Mouse (Mus musculus): ENCODE measurements around the gene P2rx4.
"Not testable (repeated sequence)": the region's sequence is repeated elsewhere in the genome, so short reads cannot be mapped to it uniquely, and the experiment has no call there.

Gene P2rx4

GRCm38 (mm10) chr5:122707276-122708181 lies at the start of gene P2rx4:
Gene P2rx4 (plus strand): TSS chr5:122707544.
- peak; percentile 90 for DNase-seq

DNA sequence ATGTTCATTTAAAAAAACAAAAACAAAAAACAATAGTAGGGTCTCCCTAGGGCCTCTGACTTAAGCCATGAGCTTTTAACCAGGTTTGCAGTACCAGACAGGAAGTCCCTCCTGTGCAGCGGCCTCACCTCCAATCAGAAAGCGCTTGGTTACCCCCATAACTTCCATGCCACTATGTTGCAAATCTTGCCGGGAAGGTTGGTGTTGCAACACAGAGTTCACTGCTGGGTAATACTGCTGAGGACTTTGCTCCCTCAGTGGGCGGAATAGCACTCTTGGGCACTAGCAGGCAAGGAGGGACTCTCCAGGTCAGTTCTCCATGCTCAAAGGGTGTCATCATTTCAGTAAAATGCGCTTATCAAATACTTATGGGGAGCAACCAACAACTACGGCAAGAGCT lies 44.8 kb upstream of the P2rx4 start:
- no peak for DNase-seq

DNA sequence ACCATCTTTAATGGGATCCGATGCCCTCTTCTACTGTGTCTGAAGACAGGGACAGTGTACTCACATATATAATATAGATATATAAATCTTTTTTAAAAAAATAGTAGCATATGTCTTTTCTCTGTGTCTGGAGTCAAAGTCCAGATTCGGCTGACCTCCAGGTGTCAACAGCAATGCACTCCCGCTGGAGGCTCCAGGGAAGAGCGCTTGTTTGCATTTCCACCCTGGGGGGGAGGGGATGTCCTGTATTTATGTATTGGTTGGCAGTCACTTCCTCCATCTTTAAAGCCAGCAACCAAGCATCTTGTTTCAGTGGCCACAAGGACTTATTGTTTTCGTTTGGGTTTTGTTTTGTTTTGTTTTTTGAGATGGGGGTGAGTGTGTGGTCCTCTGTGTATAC lies 42.3 kb upstream of the P2rx4 start:
- DNase-seq: no peak

DNA sequence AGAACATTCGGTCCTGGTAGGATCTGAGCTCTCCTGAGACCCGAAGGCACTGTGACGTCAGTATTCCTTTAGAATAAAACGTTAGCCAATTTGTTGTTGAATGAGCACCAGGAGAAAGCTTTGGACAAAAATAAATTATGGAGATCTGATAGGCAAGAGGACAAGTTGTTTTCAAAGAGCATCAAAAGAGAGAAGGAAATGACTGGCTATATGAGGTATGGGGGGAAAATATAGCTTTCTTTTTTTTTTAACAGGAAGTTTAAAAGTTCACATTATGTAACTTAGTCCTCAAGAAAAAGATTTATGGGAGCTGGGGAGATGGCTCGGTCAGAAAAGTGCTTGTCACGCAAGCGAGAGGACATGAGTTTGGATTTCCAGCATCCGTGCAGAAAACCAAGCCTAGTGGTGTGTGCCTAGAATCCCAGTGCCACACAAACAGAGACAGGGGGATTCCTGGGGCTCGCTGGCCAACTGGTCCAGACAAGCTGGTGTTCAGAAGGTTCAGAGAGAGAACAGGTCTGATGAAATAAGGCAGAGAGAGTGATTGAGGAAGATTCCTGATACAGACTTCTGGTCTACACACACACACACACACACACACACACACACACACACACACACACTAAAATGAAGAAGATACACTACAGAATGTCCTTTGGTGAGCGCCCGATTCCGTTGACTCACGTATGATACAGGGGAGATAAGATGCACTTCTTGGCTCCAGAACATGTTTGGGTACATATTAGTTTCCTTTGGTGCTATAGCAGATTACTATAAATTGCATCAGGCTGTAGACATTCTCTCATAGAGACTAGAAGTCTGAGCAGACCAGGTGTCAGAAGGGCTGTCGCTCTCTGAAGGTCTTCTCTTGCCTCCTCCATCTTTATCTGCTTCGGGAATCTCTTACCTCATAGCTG lies 38.1 kb upstream of the P2rx4 start:
- no peak for DNase-seq

GRCm38 (mm10) chr5:122671641-122672040 lies 35.7 kb upstream of the P2rx4 start:
- DNase-seq: not testable (repeated sequence)

DNA sequence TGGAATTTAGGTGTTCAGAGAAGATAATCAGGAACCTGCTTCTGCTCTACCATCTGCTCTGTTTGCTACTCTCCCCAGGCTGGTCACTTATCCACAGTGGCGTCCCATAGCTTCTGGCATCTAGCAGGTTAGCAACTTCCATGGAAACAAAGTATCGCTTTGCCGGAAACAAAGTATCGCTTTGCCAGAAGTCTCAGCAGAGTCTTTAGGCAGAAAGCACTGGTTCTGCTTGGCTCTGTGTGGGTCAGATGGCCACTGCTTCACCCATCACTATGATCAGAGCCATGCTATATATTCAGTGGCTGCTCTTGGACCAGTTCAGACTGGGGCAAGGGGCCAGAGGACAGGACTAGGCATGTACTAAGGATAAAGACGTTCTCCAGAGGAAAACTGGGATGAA lies 35.0 kb upstream of the P2rx4 start:
- no peak for DNase-seq

- peak; percentile 32 for DNase-seq
Observed at GRCm38 (mm10) chr5:122676002-122676401, 31.3 kb upstream of the P2rx4 start.

DNA sequence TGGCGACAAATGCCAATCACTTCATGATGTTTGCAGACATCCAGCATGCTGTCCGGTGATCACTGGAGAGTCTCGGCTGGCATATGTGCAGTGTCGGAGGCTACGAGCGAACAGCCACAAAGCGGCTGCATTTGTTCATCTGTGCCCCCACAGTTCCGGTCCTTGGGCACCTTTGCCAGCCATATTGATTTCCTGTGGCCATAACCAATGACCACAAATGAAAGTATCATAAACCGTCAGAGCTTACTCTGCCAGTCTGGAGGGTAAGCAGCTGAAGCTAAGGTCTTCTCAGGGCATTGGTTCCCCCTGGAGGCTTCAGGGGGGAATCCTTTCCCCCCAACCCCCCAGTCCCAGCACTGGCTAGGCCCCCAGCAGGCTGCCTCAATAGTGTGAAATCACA lies 29.4 kb upstream of the P2rx4 start:
- no peak for DNase-seq

- no peak for DNase-seq
Observed at GRCm38 (mm10) chr5:122679881-122680280, 27.5 kb upstream of the P2rx4 start.

DNA sequence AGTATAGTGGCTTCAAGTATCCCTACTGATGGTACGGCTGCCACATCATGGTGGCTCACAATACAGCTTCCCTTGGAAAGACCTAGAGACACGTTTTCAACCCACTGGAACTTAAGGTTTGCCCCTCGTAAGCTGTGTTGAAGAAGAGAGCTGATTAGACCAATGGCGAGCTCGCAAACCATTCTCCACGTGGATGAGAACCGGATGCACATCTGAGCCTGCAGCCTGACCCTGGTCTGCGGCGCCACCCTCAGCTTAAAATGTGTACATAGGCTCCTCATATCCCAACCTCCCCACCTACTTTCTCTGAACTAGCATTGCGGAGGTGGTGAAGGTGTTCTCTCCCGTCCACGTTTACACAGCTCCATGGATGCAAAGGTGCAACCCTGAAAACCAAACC lies 26.1 kb upstream of the P2rx4 start:
- no peak for DNase-seq

GRCm38 (mm10) chr5:122683926-122684325 lies 23.4 kb upstream of the P2rx4 start:
- no peak for DNase-seq

DNA sequence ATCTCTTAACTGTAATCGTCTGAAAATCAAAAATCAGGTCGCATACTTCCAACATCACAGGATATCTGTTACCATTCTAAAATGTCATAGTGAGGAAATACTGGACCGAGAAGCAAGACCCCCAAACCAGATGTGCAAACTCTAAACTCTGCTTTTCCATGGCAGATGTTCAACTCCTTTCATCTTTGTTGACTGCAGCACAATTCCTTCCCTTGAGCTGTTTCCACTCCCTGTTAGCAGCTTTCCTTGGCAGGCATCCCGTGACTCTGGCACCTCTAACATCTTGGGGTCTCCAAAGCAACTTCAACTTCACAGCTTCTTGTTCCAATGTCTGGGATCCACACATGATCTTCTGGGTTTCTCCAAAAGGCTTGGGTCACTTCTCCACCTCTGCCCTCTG lies 20.0 kb upstream of the P2rx4 start:
- peak; percentile 22 for DNase-seq

DNA sequence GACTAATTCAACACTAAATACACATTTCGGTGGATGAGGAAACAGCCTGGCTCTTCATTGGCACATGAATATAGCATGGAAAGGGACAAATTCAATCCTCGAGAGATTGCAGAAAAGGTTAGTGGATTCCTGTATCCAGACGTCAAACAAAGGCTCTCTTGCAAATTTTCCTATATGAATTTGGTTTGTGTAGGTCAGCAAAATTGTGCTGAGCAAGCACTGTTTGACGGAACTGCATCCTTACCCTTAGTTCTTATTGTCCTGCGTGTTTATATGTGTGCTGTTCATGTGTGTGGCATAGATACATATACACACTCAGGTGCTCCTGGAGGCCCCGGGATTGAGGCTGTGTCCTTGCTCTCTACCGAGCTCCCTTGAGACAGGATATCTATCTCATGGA lies 18.2 kb upstream of the P2rx4 start:
- no peak for DNase-seq

DNA sequence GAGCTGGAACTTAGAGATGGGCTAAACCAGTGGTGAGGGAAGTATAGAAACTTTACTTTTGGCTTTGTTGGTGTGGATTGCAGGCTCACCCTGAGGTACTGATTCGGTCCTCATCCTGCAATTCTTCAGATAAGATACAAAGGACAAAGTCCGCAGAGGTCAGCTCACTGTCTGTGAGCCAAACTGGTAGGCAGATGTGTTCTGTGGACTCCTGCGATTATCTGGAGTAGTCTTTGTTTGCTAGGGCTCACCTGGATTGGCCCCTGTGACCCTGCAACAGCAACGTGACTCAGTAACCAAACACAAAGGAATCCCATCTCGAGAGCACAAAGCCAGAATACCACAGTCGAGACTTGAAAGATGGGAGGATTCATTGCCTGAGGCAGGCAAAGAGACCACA lies 16.9 kb upstream of the P2rx4 start:
- no peak for DNase-seq

GRCm38 (mm10) chr5:122693431-122694207 lies 13.7 kb upstream of the P2rx4 start:
- DNase-seq: peak; percentile 35

DNA sequence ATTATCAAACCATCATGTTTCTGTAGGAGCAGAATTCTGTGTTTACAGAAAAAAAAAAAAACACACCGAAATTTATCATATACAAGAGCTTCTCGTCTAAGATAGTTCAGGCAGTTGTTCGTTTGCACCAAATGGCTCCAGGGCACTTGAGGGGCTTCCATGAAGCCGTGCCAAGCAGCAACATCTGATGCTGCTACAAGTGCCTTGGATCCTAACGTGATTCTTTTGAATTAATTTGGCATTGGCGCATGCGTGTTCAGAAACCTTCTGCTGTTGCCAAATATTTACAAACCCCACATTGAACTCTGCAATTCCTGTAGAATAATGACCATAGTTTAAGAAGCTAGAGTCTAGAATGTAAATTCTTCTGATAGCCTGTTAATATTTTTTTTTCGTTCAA lies 11.8 kb upstream of the P2rx4 start:
- no peak for DNase-seq

DNA sequence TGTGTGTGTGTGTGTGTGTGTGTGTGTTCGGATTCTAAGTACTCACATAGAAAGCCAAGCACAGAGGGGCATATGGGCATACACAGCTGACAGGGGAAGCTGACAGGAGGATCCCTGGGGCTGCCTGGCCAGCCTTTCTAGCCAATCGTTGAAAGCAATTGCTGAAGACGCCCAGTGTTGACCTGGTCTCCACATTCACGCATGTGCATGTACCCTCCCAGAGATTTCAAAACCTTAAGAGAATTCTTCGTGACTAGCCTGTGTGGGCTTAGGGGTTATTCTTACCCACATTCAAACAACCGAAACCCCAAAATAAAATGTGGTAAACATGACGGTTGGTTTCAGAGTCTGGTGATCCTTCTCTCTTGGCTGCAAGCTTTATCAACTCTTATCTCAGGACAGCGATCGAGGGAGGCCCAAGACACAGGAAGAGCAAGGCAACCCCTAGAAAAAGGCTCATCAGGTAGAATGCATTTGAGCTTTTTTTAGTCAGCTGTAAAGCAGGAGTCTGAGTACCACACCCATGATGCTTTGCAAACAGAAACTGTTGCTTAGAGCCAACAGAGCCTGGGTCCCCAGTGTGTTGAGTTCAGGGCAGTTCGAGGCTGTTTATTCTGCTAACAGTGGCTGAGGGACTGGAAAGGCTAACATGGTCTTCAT lies 9.2 kb upstream of the P2rx4 start:
- peak; percentile 34 for DNase-seq

GRCm38 (mm10) chr5:122698701-122699060 lies 8.7 kb upstream of the P2rx4 start:
- DNase-seq: no peak

DNA sequence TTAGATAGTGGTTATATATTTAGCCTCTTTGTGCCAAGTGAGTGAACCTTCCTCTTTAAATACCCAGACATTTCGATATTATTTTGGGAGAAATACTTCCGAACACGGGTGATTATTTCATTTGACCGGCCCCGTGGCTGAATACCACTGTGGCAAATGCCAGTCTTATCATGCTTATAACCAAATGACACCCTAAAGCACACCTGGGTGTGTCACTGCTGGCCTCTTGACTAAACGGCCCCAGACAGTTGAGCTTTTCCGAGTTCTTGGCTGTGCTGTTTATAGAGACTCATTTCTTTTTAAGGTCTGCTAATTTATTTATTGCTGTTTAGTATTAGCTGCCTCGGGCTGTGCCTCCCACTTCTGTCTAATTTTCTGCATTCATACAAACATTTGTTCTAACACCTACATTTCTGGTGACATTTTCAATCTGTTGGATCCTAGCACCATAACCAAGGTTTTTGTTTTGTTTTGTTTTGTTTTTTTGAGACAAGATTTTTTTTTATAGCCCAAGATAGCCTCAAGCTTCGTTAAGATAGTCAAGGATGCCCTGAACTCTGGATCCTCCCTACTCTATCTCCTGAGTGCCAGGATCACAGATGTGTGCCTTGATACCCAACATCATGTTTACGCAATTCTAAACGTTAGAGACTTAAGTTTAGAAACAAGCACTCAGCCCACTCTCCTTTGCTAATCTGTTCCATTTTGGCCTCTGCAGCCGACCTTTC lies 7.1 kb upstream of the P2rx4 start:
- DNase-seq: no peak

DNA sequence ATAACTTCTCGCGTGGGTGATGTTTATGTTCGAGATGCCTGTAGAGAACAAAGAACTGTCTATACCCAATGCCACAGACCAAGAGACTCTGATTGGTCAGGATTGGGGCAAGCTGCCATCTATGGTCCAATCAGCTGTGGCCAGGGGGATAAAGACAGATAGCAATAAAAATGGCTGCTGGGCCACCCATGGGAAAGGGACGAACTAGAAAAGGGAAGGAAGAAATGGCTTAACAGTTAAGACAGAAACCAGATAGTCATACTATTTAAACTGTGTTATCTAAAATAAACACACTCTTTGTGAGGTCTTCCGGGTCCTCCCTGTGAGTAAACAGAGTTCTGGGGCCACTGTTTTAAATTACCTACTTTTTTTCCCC lies 6.5 kb upstream of the P2rx4 start:
- peak; percentile 30 for DNase-seq

DNA sequence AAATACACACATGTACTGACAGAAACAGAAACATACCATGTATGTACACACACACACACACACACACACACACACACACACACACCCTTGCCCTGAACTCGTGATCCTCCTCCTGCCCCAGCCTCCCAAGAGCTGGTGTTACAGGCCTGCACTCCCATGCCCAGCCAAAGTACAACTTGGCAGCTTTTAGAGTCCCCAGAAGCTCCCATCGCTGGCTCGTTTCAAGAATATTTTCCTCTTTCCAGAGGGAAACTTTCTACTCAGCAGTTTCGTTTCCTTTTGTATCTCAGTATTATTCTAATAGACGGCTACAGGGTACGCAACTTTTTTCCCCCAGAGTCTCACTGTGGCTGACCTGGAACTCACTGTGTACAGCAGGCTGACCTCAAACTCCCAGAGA lies 5.2 kb upstream of the P2rx4 start:
- DNase-seq: peak; percentile 23

- DNase-seq: no peak
Observed at GRCm38 (mm10) chr5:122703574-122703973, 3.8 kb upstream of the P2rx4 start.
